Mouse (Mus musculus): ENCODE data around the gene Samd4.

Samd4 gene

GRCm38 (mm10) chr14:47074045-47074666 lies 191.5 kb downstream of the Samd4 start:
- DNase-seq (ENCODE audit: low spot score), result peak; percentile 30

- DNase-seq (ENCODE audit: low spot score), result no peak
Observed at GRCm38 (mm10) chr14:47075010-47075677, 192.5 kb downstream of the Samd4 start.

- no peak for DNase-seq (ENCODE audit: low spot score)
Observed at GRCm38 (mm10) chr14:47075856-47076255, 193.2 kb downstream of the Samd4 start.

- DNase-seq (ENCODE audit: low spot score), result no peak
Observed at GRCm38 (mm10) chr14:47076956-47077575, 194.4 kb downstream of the Samd4 start.

- no peak for DNase-seq (ENCODE audit: low spot score)
Observed at GRCm38 (mm10) chr14:47077576-47077970, 194.9 kb downstream of the Samd4 start.

GRCm38 (mm10) chr14:47079911-47080310 lies 197.3 kb downstream of the Samd4 start:
- no peak for DNase-seq (ENCODE audit: low spot score)

- DNase-seq (ENCODE audit: low spot score), result no peak
Observed at GRCm38 (mm10) chr14:47083311-47083710, 200.7 kb downstream of the Samd4 start.

- no peak for DNase-seq (ENCODE audit: low spot score)
Observed at GRCm38 (mm10) chr14:47083838-47084237, 201.2 kb downstream of the Samd4 start.

GRCm38 (mm10) chr14:47084686-47085085 lies 202.0 kb downstream of the Samd4 start:
- DNase-seq (ENCODE audit: low spot score), result no peak

GRCm38 (mm10) chr14:47086123-47086522 lies 203.5 kb downstream of the Samd4 start:
- DNase-seq (ENCODE audit: low spot score), result no peak

GRCm38 (mm10) chr14:47086743-47087142 lies 204.1 kb downstream of the Samd4 start:
- DNase-seq (ENCODE audit: low spot score), result peak; percentile 91

GRCm38 (mm10) chr14:47087182-47087581 lies 204.5 kb downstream of the Samd4 start:
- DNase-seq (ENCODE audit: low spot score), result peak; percentile 87

- DNase-seq (ENCODE audit: low spot score), result no peak
Observed at GRCm38 (mm10) chr14:47087669-47088250, 205.1 kb downstream of the Samd4 start.

- DNase-seq (ENCODE audit: low spot score), result no peak
Observed at GRCm38 (mm10) chr14:47088339-47088738, 205.7 kb downstream of the Samd4 start.

- DNase-seq (ENCODE audit: low spot score), result no peak
Observed at GRCm38 (mm10) chr14:47089153-47089552, 206.5 kb downstream of the Samd4 start.

- DNase-seq (ENCODE audit: low spot score), result no peak
Observed at GRCm38 (mm10) chr14:47091908-47092307, 209.3 kb downstream of the Samd4 start.

- DNase-seq (ENCODE audit: low spot score), result no peak
Observed at GRCm38 (mm10) chr14:47093355-47093792, 210.7 kb downstream of the Samd4 start.

- no peak for DNase-seq (ENCODE audit: low spot score)
Observed at GRCm38 (mm10) chr14:47095036-47095435, 212.4 kb downstream of the Samd4 start.

GRCm38 (mm10) chr14:47096357-47096756 lies 213.7 kb downstream of the Samd4 start:
- no peak for DNase-seq (ENCODE audit: low spot score)

GRCm38 (mm10) chr14:47104246-47105173 lies 221.9 kb downstream of the Samd4 start:
- no peak for DNase-seq (ENCODE audit: low spot score)

- DNase-seq (ENCODE audit: low spot score), result no peak
Observed at GRCm38 (mm10) chr14:47105174-47105557, 222.5 kb downstream of the Samd4 start.

GRCm38 (mm10) chr14:47105755-47106154 lies 223.1 kb downstream of the Samd4 start:
- DNase-seq (ENCODE audit: low spot score), result no peak
